Mouse (Mus musculus): ENCODE results near the gene Galnt10.

GRCm38 (mm10) chr11:57831861-57832260 lies 186.6 kb downstream of the Galnt10 start:
- no peak for TF ChIP-seq CTCF (IDR thresholded peaks at IDR 0.05; ENCODE audit: borderline replicate concordance, insufficient read depth, low read depth, low read length)
- TF ChIP-seq POLR2A (IDR thresholded peaks at IDR 0.05; ENCODE audit: borderline replicate concordance, insufficient read depth, low read length), result no peak

All from cerebellum, adult 2 months (tissue).